Mouse (Mus musculus) C3H10T1/2 (cell line): Measurements from ENCODE around the gene Efcab5. TPM values are rescaled to one million over a fixed set of nuclear protein-coding genes. Genes with fewer than 3 reads are reported as not detected.

Experiments used
- polyA plus RNA-seq, 2 experiments: library from polyadenylated mRNA; unstranded; fragments of >200 nt; fragmentation: generic; extraction: Trizol; gene quantifications; one replicate each; pipeline ENCODE4 v1.2.1; 2012; ENCODE audit warnings: missing spikeins in 2 of 2

Efcab5 gene
- under 1 TPM; 0.01 to 0.26 TPM for polyA plus RNA-seq

GRCm38 (mm10) chr11:77188868-77189267 is at the start of gene Efcab5:
Gene Efcab5, minus strand, starts transcription at chr11:77188968.

GRCm38 (mm10) chr11:77215951-77216760 is 27.4 kb upstream of the Efcab5 start, which contains the start of gene Ssh2:
Gene Ssh2, plus strand, starts transcription at chr11:77216287.

GRCm38 (mm10) chr11:77078273-77079134 is 110.3 kb downstream of the Efcab5 start, which contains the start of gene Nsrp1:
Gene Nsrp1, minus strand, starts transcription at chr11:77078435.

Other genes with a start within 250 kb of the Efcab5 start
- gene Slc6a4, start 190.4 kb downstream of the Efcab5 start, polyA plus RNA-seq = under 1 TPM; 0.04 to 0.05 TPM
- 1 to 10 TPM; 1.4 to 4.4 TPM for gene Nsrp1, start 110.5 kb downstream of the Efcab5 start, polyA plus RNA-seq
- 1 to 10 TPM in 1 of 2 experiments, under 1 TPM in 1; 0.30 to 1.7 TPM for gene Ssh2, start 27.3 kb upstream of the Efcab5 start, polyA plus RNA-seq